Mouse (Mus musculus) activated CD4-positive, CD25-positive, alpha-beta regulatory T cell, adult 9 weeks (primary cell): ENCODE data around the gene Abi3. TPM values are rescaled to one million over a fixed set of nuclear protein-coding genes. Genes with fewer than 3 reads are reported as not detected.

ENCODE experiments used
- polyA plus RNA-seq: library from polyadenylated mRNA; unstranded; fragments of 100-300 nt; shearing (Covaris generic); gene quantifications from one replicate; pipeline ENCODE4 v1.2.1, GENCODE M21; 2017

Gene Abi3
- 64.6 TPM for polyA plus RNA-seq

GRCm38 (mm10) chr11:95842074-95842681 lies at the start of gene Abi3:
TSS of gene Abi3 (minus strand) at chr11:95842476.

DNA sequence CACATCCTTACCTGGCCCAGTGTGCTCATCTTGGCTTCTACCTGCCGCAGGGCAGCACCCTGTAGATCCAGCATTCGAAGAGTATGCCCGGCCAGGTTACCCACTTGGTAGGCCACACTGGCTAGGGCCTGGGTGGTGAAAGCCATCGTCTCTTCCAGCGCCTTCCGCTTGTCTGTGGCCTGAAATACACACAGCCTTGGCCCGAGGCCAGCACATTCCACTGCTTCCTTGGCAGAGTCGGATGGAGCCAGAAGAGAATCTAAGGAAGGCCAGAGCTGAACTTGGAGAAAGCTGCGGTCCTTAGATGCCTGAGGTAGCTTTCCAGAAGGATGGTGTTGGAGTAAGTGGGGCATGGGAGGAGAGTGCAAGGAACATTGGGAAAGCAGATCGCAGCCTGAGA lies 5.2 kb downstream of the Abi3 start, which contains the start of gene Gngt2:
TSS of gene Gngt2 (plus strand) at position 158 of the 400 bp plus-strand sequence.

DNA sequence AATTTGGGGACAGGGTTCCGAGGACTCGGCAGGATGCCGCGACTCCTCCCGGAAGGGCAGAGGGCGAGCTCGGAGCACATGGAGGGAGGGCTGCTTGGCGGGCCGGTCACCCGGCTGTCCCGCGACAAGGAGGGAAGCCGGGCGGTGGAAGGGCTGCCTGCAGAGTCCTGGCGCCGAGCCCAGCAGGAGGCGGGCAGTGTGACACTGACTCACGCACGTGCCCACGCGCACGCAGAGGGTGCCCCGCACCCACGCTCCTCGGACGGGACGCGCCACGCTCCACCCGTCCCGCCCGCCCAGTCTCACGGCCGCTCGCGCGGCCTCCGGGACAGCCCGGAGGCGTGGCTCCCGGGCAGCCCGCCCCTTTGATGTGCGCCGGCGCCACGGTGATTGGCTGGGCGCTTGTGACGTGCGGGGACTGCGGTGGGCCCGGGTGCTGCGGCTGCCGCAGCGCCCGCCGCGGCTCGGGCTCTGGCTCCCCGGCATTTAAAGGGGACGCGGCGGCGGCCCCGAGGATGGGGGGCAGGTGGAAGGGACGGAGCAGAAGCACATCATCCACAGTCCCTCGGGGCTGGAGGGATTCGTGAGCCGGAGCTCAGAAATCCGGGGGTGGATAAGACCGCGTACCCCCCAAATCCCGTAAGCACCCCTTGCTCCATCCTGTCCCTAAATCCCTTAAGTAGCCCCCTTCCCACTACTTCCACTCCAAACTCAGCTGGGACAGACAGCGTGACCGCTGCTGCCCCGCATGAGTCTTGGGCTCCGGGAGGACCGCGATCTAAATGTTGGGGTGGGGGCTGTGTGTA lies 18.0 kb downstream of the Abi3 start, which contains the start of gene Phospho1:
TSS of gene Phospho1 (plus strand) at position 429 of the 806 bp plus-strand sequence.

Other genes starting within 250 kb of the Abi3 start
- gene Phb, start 175.5 kb downstream of the Abi3 start, polyA plus RNA-seq: 107 TPM
- gene Zfp652, start 129.8 kb downstream of the Abi3 start, polyA plus RNA-seq: 6.4 TPM
- gene B130006D01Rik, start 118.9 kb downstream of the Abi3 start, polyA plus RNA-seq: 1.8 TPM
- not detected for gene Phospho1, start 18.0 kb downstream of the Abi3 start, polyA plus RNA-seq
- 50.0 TPM for gene Gngt2, start 5.3 kb downstream of the Abi3 start, polyA plus RNA-seq
- 0.21 TPM for gene B4galnt2, start 72.4 kb upstream of the Abi3 start, polyA plus RNA-seq
- not detected for gene Igf2bp1, start 163.5 kb upstream of the Abi3 start, polyA plus RNA-seq
- gene Gip, start 182.1 kb upstream of the Abi3 start, polyA plus RNA-seq: not detected
- gene Snf8, start 192.4 kb upstream of the Abi3 start, polyA plus RNA-seq: 82.3 TPM
- 8.9 TPM for gene Ube2z, start 222.9 kb upstream of the Abi3 start, polyA plus RNA-seq
- gene Atp5g1, start 233.2 kb upstream of the Abi3 start, polyA plus RNA-seq: 339 TPM